Mouse (Mus musculus) megakaryocyte, embryonic 14.5 days (primary cell): ENCODE results near the gene Gja1.

Experiments used
- FLI1 ChIP-seq: IDR thresholded peaks from 2 replicates; pipeline ENCODE4 v1.6.1; 2012; ENCODE audit warnings: low read length, inconsistent platforms, mixed read lengths
- GATA1 ChIP-seq: IDR thresholded peaks from 3 replicates; pipeline ENCODE4 v1.6.1; 2012; ENCODE audit warnings: mixed read lengths, low read length, inconsistent platforms, borderline replicate concordance

- TF ChIP-seq GATA1: no peak
- TF ChIP-seq FLI1: no peak
These were observed 16.7 kb upstream of the Gja1 start for GRCm38 (mm10) chr10:56360472-56360871.
